Mouse (Mus musculus) heart, embryonic 11.5 days (tissue): ENCODE data around the gene Usp49. TPM values are rescaled to one million over a fixed set of nuclear protein-coding genes. Genes with fewer than 3 reads are reported as not detected.

ENCODE experiments used
- ATAC-seq: fragments of 200-750 bp; cut with Nextera tagmentation; replicated peaks from 2 replicates; pipeline ENCODE4 v1.8.0; 2017; ENCODE audit warnings: moderate library complexity; ENCODE audit not compliant: insufficient number of reproducible peaks, low FRiP score, low TSS enrichment
- H3K27ac ChIP-seq: fragments of 300-500 bp; sonication (generic); 2 replicates; pipeline ENCODE4 v1.5.1; 2014; ENCODE audit warnings: mild to moderate bottlenecking, low read depth, low read length
- H3K27me3 ChIP-seq: fragments of 300-500 bp; sonication (generic); 2 replicates; pipeline ENCODE4 v1.6.1; 2014; ENCODE audit warnings: mild to moderate bottlenecking, low read length, mixed read lengths; ENCODE audit not compliant: control insufficient read depth, insufficient read depth
- H3K36me3 ChIP-seq: fragments of 300-500 bp; sonication (generic); 2 replicates; pipeline ENCODE4 v1.6.1; 2014; ENCODE audit warnings: mild to moderate bottlenecking, low read length, moderate library complexity, mixed read lengths; ENCODE audit not compliant: control insufficient read depth, insufficient read depth
- H3K4me1 ChIP-seq: fragments of 300-500 bp; sonication (generic); 2 replicates; pipeline ENCODE4 v1.6.1; 2014; ENCODE audit warnings: low read length; ENCODE audit not compliant: control insufficient read depth, insufficient read depth
- H3K4me2 ChIP-seq: fragments of 300-500 bp; sonication (generic); 2 replicates; pipeline ENCODE4 v1.6.1; 2014; ENCODE audit warnings: mild to moderate bottlenecking, moderate library complexity
- H3K4me3 ChIP-seq: fragments of 300-500 bp; sonication (generic); 2 replicates; pipeline ENCODE4 v1.5.1; 2014; ENCODE audit warnings: low read depth, low read length
- H3K9ac ChIP-seq: fragments of 300-500 bp; sonication (generic); 2 replicates; pipeline ENCODE4 v1.6.1; 2014; ENCODE audit warnings: mild to moderate bottlenecking, low read depth, low read length, moderate library complexity
- H3K9me3 ChIP-seq: fragments of 300-500 bp; sonication (generic); replicated peaks from 2 replicates; pipeline ENCODE4 v1.6.1; 2016; ENCODE audit warnings: low read length; ENCODE audit not compliant: control insufficient read depth
- WGBS: fragments of 180-500 bp; shearing (Covaris S2); extraction: QIAGEN DNeasy Blood & Tissue Kit; methylation state at CpG from one replicate; pipeline ENCODE4 v1.1.7; 2014; ENCODE audit not compliant: insufficient replicate concordance; 5-methylcytosine and 5-hydroxymethylcytosine counted together
- polyA plus RNA-seq: library from polyadenylated mRNA; unstranded; fragments of >200 nt; fragmentation: Nextera tagmentation; extraction: Ambion mirVana; gene quantifications from 2 replicates; pipeline ENCODE4 v1.2.1, GENCODE M21; 2014

The Usp49 gene
- polyA plus RNA-seq, 1 experiment from 2014 or later = 3.7 TPM

DNA sequence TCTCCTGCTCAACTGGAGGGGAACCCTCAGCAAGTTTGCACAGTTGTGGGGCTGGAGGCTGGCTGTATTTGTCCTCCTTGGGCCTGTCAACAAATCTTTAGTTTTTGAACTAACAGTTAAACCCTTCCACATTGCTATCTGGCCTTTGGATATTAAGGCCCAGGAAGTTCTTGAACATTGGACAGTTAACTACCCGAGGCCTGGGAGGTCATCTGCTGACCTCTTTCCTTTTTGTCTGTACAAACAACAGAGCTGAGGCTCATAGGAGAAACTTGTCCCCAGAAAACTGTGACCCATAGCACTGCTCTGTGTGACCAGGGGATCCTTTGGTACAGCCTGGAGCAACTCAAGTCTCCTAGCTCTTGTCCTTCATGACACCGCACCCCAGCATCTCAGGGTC, 68.6 kb downstream of the Usp49 start:
- Histone ChIP-seq H3K4me1 (peaks cover 13% of the 10 kb centered on the region), H3K27me3 (peaks cover 22% of the 10 kb centered on the region), H3K9me3 (no peaks in the 10 kb centered on the region), H3K4me2 (no peak overlapping the region), H3K9ac (no peak overlapping the region), H3K27ac (no peak overlapping the region), H3K36me3 (no peaks in the 10 kb centered on the region), H3K4me3 (no peak overlapping the region)
- 77% methylated on average over 2 of the region's 2 CpGs for WGBS
- ATAC-seq = no peak

DNA sequence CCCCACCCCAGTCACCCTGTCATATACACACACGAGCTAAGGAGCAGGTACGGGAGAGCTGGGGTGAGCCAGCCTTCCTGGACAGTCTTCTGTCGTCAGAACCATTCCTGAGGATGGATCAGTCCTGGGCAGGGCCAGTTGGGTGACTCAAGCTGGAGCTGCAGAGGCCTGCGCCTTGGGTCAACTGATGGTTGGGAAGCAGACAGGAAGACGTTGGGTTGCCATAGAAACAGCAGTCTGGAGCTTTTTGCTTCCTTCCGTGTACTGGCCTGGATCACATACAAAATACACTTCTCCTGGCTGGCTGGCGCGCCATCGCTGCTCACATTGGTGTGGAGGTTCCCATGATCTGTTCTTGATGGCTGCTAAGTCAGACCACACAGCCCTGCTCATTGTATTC, 71.3 kb downstream of the Usp49 start:
- Histone ChIP-seq H3K9ac (no peak overlapping the region), H3K4me3 (no peak overlapping the region), H3K4me2 (no peak overlapping the region), H3K27me3 (peaks cover 17% of the 10 kb centered on the region), H3K36me3 (no peaks in the 10 kb centered on the region), H3K9me3 (no peaks in the 10 kb centered on the region), H3K4me1 (peaks cover 8% of the 10 kb centered on the region), H3K27ac (no peak overlapping the region)
- WGBS = 74% methylated on average over 9 of the region's 9 CpGs
- ATAC-seq = no peak

DNA sequence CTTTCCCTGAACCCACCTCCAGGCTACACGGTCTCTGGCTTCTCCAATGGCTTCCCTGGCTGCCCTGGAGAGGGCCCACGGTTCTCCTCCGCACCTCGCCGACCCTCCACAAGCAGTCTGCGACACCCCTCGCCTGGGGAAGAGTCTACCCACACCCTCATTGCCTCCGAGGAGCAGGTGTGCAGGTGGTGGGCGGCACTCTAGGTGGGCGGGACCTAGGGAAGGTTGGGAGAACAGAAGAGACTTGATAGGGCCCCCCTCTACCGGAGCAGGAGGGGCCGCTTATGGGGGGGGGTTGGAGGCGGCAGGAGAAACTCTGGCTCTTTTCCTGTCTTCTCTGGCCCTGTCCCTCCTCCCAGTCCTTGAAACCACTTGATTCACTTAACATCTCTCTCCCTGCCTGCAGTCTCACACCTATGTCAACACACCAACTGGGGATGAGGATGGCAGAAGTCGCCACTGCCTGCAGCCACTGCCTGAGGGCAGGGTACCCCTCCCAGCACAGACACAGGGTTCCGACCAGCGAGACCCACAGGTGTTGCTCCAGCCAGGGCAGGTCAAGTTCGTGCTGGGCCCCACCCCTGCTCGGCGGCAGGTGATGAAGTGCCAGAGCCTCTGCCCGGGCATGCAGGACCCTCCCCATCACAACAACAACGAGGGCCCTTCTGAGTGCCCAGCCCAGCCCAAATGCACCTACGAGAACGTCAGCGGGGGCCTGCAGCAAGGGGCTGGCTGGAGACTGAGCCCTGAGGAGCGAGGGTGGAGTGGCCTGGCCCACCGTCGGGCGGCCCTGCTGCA, 72.3 kb downstream of the Usp49 start:
- Histone ChIP-seq H3K36me3 (no peaks in the 10 kb centered on the region), H3K27ac (no peak overlapping the region), H3K9ac (no peak overlapping the region), H3K9me3 (no peaks in the 10 kb centered on the region), H3K27me3 (peaks cover 17% of the 10 kb centered on the region), H3K4me1 (peaks cover 8% of the 10 kb centered on the region), H3K4me3 (no peak overlapping the region), H3K4me2 (peak overlapping the region; percentile 38)
- WGBS = 26% methylated on average over 28 of the region's 28 CpGs
- no peak; the same call in 1 of the 2 replicates for ATAC-seq

DNA sequence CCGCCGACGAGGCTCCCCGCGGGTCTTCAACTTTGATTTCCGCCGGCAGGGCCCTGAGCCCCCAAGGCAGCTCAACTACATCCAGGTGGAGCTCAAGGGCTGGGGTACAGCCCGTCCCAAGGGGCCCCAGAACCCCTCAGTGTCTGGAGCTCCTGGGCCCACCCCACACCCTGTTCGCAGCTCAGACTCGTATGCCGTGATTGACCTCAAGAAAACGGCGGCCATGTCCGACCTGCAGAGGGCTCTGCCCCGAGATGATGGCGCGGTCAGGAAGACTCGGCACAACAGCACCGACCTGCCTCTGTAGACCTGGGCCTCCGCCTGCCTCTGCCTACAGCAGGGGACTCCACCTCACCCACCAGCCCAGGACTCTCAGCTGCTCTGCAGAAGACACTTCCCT, 73.1 kb downstream of the Usp49 start:
- Histone ChIP-seq H3K27me3 (peaks cover 17% of the 10 kb centered on the region), H3K4me3 (no peak overlapping the region; the same call in 1 of the 2 replicates), H3K36me3 (no peaks in the 10 kb centered on the region), H3K9me3 (no peaks in the 10 kb centered on the region), H3K4me2 (peak overlapping the region; percentile 38), H3K4me1 (peaks cover 8% of the 10 kb centered on the region), H3K9ac (no peak overlapping the region), H3K27ac (no peak overlapping the region)
- 27% methylated on average over 20 of the region's 20 CpGs for WGBS
- ATAC-seq = no peak

DNA sequence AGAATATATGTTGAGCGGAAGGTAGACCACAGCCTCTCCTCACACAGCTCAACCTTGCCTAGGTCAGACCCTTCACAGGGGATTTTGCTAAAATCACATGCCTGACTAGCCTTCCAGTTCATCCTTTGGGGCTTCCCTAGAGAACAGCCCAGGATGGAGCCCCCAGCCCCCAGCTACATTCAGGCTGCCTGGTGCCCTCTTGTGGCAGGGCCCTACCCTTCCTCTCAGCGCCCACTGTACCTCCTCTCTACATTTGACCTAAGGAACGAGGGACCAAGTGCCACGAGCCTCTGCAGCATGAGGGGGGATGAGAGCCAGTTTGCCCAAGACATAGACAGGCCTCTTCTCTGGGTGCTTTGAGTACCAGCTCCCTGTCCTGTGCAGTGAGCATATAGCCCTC, 74.2 kb downstream of the Usp49 start:
- ATAC-seq = no peak
- Histone ChIP-seq H3K36me3 (no peaks in the 10 kb centered on the region), H3K4me1 (peaks cover 8% of the 10 kb centered on the region), H3K9ac (no peak overlapping the region; the same call in 1 of the 2 replicates), H3K4me2 (no peak overlapping the region), H3K9me3 (no peaks in the 10 kb centered on the region), H3K4me3 (no peak overlapping the region), H3K27me3 (peaks cover 19% of the 10 kb centered on the region), H3K27ac (no peak overlapping the region)
- WGBS = 81% methylated on average over 4 of the region's 4 CpGs

DNA sequence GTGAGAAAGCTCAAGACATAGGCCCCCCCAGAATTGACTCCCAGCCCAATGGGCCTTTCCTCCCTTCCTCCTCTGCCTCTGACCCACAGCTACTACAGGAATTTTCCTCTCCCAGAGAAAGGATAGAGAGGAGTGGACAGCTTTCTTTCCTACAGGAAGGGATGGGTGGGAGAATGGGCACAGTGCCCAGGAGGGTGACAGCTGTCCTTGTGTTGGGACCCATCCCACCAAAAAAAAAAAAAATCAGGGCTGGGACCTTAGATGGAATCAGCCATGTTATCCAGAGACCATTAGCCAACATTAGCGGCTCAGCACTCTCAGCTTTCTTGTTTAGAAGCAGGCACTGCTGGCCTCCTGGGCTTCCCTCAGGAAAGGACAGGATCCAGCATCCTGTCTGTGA, 75.7 kb downstream of the Usp49 start:
- ATAC-seq = no peak
- H3K4me2 ChIP-seq = no peak overlapping the region
- H3K27ac ChIP-seq = no peak overlapping the region
- H3K4me1 ChIP-seq = peaks cover 8% of the 10 kb centered on the region
- no peaks in the 10 kb centered on the region for H3K36me3 ChIP-seq
- no peaks in the 10 kb centered on the region for H3K9me3 ChIP-seq
- 44% methylated on average over 1 of the region's 1 CpGs for WGBS
- peaks cover 19% of the 10 kb centered on the region for H3K27me3 ChIP-seq
- H3K9ac ChIP-seq = no peak overlapping the region
- H3K4me3 ChIP-seq = no peak overlapping the region

DNA sequence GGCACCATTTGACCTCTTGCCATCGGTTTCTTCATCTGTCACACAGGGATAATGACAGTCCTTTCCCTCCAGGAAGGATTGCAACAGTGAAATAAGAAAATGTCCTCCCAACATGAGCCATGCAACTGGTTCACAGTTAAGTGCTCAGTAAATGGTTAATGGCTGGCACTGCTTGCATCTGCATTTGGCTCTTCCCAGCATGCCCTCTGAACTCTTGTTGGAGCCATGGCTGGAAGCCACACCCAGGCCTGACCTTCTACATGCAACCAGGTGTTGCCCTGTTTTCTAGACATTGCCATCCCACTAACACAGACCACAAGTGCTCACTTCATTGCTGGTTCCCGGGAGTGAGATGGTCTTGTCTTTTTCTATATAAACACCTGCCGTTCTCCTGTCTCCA, 77.5 kb downstream of the Usp49 start:
- Histone ChIP-seq H3K9me3 (no peaks in the 10 kb centered on the region), H3K27me3 (peaks cover 8% of the 10 kb centered on the region), H3K9ac (no peak overlapping the region), H3K36me3 (no peaks in the 10 kb centered on the region), H3K4me1 (peaks cover 6% of the 10 kb centered on the region), H3K4me2 (no peak overlapping the region), H3K4me3 (no peak overlapping the region), H3K27ac (no peak overlapping the region)
- no peak for ATAC-seq
- 79% methylated on average over 3 of the region's 3 CpGs for WGBS

DNA sequence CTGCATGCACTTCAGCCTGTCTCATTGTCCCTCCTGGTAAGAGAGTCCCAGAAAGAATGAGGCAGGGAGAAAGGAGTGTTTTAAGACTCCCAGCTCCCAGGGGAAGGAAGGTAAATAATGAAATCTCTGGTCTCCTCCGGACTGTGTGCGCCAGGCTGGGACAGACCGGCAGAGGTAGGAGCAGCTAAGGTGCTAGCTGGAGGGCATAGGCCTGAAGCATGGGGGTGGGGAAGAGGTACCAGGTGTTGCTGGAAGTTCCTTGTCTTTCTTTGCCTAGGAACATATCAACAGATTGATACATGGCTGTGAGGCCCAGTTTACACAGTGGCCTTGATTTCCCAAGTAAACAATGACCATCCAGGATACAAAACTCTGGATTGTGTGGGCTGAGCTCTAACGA, 78.5 kb downstream of the Usp49 start:
- WGBS = 63% methylated on average over 4 of the region's 4 CpGs
- no peaks in the 10 kb centered on the region for H3K36me3 ChIP-seq
- peaks cover 6% of the 10 kb centered on the region for H3K4me1 ChIP-seq
- H3K27ac ChIP-seq = no peak overlapping the region
- no peak overlapping the region for H3K9ac ChIP-seq
- H3K4me2 ChIP-seq = no peak overlapping the region
- ATAC-seq = no peak
- peaks cover 2% of the 10 kb centered on the region; the same call in 1 of the 2 replicates for H3K27me3 ChIP-seq
- H3K9me3 ChIP-seq = no peaks in the 10 kb centered on the region
- H3K4me3 ChIP-seq = no peak overlapping the region

DNA sequence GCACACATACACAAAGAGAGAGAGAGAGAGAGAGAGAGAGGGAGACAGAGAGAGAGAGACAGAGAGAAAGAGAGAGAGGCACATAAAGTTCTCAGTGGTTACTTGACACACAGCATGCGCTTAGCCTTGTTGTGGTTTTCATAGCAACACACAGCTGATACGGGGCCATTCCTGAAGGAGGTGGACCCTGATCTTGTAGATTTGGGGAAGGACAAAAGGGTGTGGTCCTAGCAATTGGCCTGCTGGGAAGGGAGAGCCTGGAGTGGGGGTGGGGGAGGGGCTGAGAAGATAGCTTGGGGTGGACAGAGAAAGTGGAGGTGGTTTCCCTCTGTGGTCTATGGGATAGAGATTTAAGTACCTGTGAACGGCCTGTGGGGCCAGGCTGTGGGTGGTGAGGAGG, 79.5 kb downstream of the Usp49 start:
- Histone ChIP-seq H3K27me3 (0 out of 2 replicates have a peak, but pooled peaks cover 2% of the 10 kb centered on the region), H3K9ac (no peak overlapping the region), H3K4me2 (no peak overlapping the region), H3K9me3 (no peaks in the 10 kb centered on the region), H3K4me1 (peaks cover 6% of the 10 kb centered on the region), H3K36me3 (no peaks in the 10 kb centered on the region), H3K27ac (no peak overlapping the region), H3K4me3 (no peak overlapping the region)
- 46% methylated on average over 3 of the region's 3 CpGs for WGBS
- ATAC-seq = no peak
